Mouse (Mus musculus) lung, postnatal 4 days (tissue): ENCODE results near the gene Mov10l1.
A peak's percentile ranks its signal among the peaks of the same experiment; 100 is the strongest.

Experiments
- DNase-seq, 2 experiments: peaks; one replicate each; pipeline ENCODE4 v3.0.0; 2021

Mov10l1 gene

GRCm38 (mm10) chr15:89075478-89076147, 92.9 kb downstream of the Mov10l1 start:
- DNase-seq = peak; percentile 93 to 95

DNA sequence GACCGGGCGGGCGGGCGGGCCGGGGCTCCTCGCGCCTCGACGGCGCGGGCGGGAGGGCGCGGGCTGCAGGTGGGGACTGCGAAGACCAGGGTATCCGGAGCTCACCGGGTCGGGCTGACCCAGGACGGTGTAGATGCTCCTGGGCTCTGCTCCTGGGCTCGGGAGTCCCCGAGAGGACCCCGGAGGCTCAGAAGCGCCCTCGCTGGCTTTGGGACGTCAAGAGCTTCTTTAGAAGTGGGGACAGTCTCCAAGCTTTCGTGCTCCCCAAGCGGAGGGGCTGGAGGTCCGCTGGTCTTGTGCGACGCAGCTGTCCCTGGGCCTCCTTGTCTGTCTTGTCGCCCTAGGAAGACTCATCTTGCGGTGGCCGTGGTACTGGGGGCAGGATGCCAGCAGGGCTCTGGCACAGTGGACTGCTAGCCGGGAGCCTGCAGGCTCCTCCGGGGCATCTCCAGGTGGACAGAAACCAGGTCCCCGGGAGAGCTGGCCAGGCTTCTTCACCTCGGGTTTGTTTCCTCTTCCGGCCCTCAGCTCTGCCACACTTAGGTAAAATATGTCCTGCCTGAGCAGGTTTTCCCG, 93.5 kb downstream of the Mov10l1 start:
- DNase-seq = peak; percentile 60 to 67

DNA sequence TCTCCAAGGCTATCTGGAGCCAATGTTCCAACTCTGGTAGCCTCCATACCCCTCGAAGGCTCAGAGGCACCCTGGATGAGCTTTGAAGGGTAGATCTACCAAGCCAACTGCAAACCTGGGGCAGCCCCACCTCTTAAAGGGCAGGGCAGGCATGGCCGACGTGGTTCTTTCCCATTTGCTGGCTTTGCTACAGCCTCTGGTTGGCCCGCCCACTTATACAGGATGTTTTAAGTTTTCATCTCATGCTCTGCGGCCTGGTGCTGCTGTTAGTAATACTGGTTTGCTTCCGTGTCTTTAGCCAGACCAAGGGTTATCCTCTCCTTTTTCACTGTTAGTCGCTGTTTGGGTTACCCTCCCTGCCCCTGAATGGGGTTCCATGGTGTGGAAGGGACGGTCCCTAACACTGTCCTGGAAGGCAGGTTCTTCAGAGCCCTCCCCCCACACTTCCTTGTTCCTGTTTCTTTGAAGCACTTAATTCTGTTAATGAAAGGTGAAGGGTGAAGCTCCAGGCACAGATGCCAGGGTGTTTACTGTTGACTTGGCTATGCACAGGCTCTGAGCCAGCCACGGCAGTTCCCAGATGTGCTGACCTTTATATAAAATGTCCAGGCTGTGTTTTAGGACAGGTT, 95.6 kb downstream of the Mov10l1 start:
- peak; percentile 68 to 71 for DNase-seq

DNA sequence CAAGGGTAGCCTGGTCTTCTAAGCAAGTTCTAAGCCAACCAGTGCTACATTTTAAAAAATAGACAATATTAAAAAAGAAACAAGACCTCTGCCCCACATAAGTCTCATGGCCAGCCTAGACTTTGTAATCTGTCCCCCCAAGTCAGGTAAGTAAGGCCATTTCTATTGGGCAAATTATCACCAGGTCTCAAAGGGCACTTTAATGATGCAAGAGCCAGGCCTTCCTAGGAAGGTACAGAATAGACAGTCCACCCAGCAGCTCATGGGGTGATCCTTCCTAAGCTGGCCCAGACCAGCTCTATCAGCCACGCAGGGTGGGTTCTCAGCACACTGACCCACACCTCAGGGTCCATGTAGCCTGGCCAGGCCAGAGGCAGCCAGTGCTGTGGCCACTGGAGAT, 101.2 kb downstream of the Mov10l1 start:
- no peak for DNase-seq

GRCm38 (mm10) chr15:89084826-89085225, 102.1 kb downstream of the Mov10l1 start:
- no peak for DNase-seq

- peak; percentile 93 for DNase-seq
Observed at GRCm38 (mm10) chr15:89088607-89089247, 106.0 kb downstream of the Mov10l1 start, which contains the start of gene Selenoo. TSS of gene Selenoo (plus strand) at chr15:89089084.

- DNase-seq = no peak
Observed at GRCm38 (mm10) chr15:89089248-89090051, 106.7 kb downstream of the Mov10l1 start.

- no peak for DNase-seq
Observed at GRCm38 (mm10) chr15:89090662-89091061, 108.0 kb downstream of the Mov10l1 start.

DNA sequence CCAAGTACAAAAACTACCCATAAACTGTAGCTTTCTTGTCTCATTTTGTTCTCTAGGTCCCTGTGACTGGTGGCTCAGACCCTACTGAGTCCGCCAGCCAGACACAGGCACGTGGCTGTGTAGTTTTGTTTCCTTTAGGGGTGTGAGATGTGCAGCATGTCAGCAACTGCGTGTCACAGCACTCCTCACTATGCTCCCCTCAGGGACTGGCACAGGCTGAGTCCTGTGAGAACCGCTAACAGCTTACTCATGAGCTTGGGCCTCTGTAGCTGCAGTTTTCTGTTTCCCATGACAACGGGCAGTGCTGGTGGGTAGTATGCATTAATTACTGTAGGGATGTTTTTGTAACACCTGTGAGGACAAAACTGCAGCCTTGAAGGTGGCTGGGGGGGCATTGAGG, 109.5 kb downstream of the Mov10l1 start:
- no peak for DNase-seq

- DNase-seq = no peak
Observed at GRCm38 (mm10) chr15:89097450-89097849, 114.7 kb downstream of the Mov10l1 start.

DNA sequence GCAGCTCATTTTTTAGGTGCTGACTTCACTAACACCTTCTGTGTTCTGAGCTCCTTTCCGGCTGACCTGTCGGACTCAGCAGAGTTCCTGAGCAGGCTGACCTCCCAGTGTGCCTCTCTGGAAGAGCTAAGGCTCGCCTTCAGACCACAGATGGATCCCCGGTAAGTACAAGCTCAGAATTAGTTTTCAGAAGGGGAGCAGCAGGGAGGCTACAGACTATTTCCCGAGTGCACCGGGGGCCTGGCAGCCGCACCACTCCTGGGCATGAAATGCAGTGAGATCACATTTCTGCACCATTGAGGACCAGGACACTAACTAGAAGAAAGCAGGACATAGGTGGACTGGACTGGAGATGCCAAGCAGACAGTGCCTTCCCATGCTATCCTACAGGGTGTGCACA, 115.9 kb downstream of the Mov10l1 start:
- DNase-seq = no peak

GRCm38 (mm10) chr15:89100823-89101222, 118.1 kb downstream of the Mov10l1 start:
- no peak for DNase-seq

DNA sequence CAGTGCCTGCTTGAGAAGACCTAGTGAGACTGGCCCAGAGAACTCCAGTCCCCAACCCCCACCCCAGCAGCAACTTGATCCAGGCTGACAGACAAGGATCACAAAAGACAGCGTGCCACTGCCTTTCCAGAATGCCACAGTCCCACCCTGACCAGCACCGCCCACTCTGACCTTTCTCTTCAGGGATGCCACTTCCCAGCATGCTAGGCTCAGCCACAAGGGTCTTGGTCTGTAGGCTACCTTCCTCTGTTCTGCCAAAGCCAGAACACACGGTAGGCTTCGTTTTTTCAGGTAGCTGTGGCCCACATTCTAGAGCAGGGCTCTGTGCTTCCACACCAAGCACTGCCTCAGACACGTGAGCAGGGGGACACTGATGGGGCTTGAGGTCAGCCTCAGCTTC, 119.9 kb downstream of the Mov10l1 start:
- DNase-seq = peak in 1 of 2 experiments; percentile 17

DNA sequence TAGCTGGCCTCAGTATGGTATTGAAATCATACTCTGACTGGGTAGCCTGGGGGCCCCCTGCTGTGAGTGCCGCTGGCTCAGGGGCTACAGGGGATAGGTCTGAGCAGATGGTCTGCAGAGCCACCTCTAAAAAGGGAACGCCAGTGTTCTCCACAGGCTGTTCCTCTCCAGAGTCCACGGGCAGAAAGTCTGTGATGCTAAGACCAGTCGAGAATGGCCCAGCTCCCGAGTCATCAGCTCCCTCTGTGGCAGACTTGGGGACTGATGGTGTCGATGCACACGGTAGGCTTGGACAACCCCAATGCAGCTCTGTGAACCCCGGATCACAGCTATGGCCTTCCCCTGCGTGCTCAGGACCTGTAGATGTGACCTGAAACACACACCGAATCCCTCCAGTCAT, 121.2 kb downstream of the Mov10l1 start:
- peak in 1 of 2 experiments; percentile 15 for DNase-seq

DNA sequence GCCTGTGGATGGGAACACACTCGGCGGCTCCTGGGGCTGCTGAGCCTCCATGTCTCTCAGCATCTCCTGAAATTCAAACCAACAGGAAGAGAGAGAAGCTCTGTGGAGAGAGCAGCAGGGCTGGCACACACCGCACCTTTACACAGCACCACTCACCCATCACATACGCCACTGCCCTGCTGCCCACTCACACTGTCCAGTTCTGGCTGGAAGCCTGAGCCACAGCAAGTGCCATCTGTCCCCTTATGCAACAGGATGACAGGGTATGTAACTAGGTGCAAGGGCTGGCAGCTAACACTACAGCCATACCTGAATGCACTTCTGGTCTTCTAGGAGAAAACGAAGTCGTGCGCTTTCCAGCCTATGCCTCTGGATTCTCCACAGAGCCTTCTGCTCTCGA, 121.7 kb downstream of the Mov10l1 start:
- peak in 1 of 2 experiments; percentile 12 for DNase-seq
